Mouse (Mus musculus) kidney, postnatal 0 days (tissue): ENCODE data around the gene Tmem234. TPM values are rescaled to one million over a fixed set of nuclear protein-coding genes. Genes with fewer than 3 reads are reported as not detected.
A peak's percentile ranks its signal among the peaks of the same experiment; 100 is the strongest.

ENCODE experiments used
- ATAC-seq: fragments of 200-750 bp; cut with Nextera tagmentation; replicated peaks from 2 replicates; pipeline ENCODE4 v1.8.0; 2017; ENCODE audit warnings: low read depth, moderate number of reproducible peaks, moderate TSS enrichment, moderate library complexity; ENCODE audit not compliant: low FRiP score
- DNase-seq: peaks from one replicate; pipeline ENCODE4 v3.0.0-alpha.2; 2016; ENCODE audit warnings: low spot score
- H3K27ac ChIP-seq: fragments of 300-500 bp; sonication (generic); 2 replicates; pipeline ENCODE4 v1.5.1; 2014; ENCODE audit warnings: mild to moderate bottlenecking
- H3K27me3 ChIP-seq: fragments of 300-500 bp; sonication (generic); 2 replicates; pipeline ENCODE4 v1.6.1; 2014; ENCODE audit warnings: low read length, mixed read lengths; ENCODE audit not compliant: insufficient read depth
- H3K36me3 ChIP-seq: fragments of 300-500 bp; sonication (generic); 2 replicates; pipeline ENCODE4 v1.6.1; 2014; ENCODE audit warnings: low read length, mixed read lengths; ENCODE audit not compliant: insufficient read depth
- H3K4me1 ChIP-seq: fragments of 300-500 bp; sonication (generic); replicated peaks from 2 replicates; pipeline ENCODE4 v1.6.1; 2014; ENCODE audit warnings: antibody characterized with exemption, low read length, mixed read lengths; ENCODE audit not compliant: insufficient read depth
- H3K4me2 ChIP-seq: fragments of 300-500 bp; sonication (generic); 2 replicates; pipeline ENCODE4 v1.6.1; 2014; ENCODE audit warnings: mild to moderate bottlenecking, low read length, moderate library complexity, mixed read lengths
- H3K4me3 ChIP-seq: fragments of 300-500 bp; sonication (generic); replicated peaks from 2 replicates; pipeline ENCODE4 v1.5.1; 2014; ENCODE audit warnings: low read depth, low read length
- H3K9ac ChIP-seq: fragments of 300-500 bp; sonication (generic); 2 replicates; pipeline ENCODE4 v1.6.1; 2014; ENCODE audit warnings: low read depth, low read length
- H3K9me3 ChIP-seq: fragments of 300-500 bp; sonication (generic); replicated peaks from 2 replicates; pipeline ENCODE4 v1.6.1; 2016; ENCODE audit warnings: low read length, inconsistent platforms, mixed read lengths
- CTCF ChIP-seq: IDR thresholded peaks from 2 replicates; pipeline ENCODE4 v1.5.1; 2016; ENCODE audit warnings: antibody characterized with exemption, low read depth, mild to moderate bottlenecking, moderate library complexity
- WGBS: fragments of 180-500 bp; shearing (Covaris S2); extraction: QIAGEN DNeasy Blood & Tissue Kit; methylation state at CpG from one replicate; pipeline ENCODE4 v1.1.7; 2014; 5-methylcytosine and 5-hydroxymethylcytosine counted together
- polyA plus RNA-seq: library from polyadenylated mRNA; unstranded; fragments of >200 nt; fragmentation: Nextera tagmentation; extraction: Ambion mirVana; gene quantifications from 2 replicates; pipeline ENCODE4 v1.2.1, GENCODE M21; 2015

Tmem234 gene
- polyA plus RNA-seq, 1 experiment from 2014 or later: 188 TPM

DNA sequence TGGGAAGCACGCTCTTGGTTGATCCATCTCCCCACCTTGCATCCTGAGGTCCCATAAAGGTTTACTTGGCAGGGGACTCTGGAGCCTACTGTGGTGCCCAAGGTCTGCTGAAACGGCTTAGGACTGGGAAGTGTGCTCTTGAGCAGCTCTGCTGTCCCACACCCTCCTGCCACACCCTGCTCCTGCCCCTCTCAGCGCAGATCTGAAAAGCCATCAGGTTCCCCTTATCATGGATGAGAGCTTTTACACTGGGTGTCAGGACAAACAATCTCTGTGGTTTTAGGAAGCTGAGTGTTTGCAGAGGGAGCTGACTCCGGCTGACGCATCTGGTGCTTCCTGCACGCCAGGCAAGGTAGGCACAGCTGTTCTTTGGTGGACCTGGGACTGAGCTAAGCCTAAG is 33.4 kb downstream of the Tmem234 start:
- Histone ChIP-seq H3K9ac (no peak overlapping the region), H3K9me3 (no peaks in the 10 kb centered on the region), H3K4me3 (no peak overlapping the region), H3K4me2 (no peak overlapping the region), H3K27me3 (no peaks in the 10 kb centered on the region), H3K27ac (no peak overlapping the region), H3K36me3 (peaks cover 74% of the 10 kb centered on the region), H3K4me1 (0 out of 2 replicates have a peak, but pooled peaks cover 2% of the 10 kb centered on the region)
- ATAC-seq (no peak), DNase-seq (no peak)
- TF ChIP-seq CTCF: no peak
- WGBS: 93% methylated on average over 6 of the region's 6 CpGs

DNA sequence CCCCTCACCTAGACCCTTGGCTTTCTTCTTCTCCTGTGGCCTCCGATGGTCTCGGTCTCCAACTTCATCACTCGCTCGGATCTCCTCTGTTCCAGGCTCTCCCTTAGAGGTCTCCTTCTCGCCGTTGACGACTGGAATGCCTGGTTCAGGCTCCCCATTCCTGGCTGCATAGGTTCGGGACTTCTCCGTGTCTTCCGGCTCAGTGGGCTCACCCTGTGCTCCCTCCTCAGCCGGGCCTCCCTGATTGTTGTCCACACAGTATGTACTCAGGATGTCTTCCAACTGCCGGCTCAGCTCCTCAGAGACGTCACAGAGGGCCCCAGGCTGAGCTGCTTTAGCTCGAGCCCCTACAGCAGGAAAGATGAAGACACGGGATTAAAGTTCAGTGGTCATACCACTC is 38.8 kb downstream of the Tmem234 start:
- H3K36me3 ChIP-seq: peaks cover 37% of the 10 kb centered on the region
- 81% methylated on average over 15 of the region's 15 CpGs for WGBS

DNA sequence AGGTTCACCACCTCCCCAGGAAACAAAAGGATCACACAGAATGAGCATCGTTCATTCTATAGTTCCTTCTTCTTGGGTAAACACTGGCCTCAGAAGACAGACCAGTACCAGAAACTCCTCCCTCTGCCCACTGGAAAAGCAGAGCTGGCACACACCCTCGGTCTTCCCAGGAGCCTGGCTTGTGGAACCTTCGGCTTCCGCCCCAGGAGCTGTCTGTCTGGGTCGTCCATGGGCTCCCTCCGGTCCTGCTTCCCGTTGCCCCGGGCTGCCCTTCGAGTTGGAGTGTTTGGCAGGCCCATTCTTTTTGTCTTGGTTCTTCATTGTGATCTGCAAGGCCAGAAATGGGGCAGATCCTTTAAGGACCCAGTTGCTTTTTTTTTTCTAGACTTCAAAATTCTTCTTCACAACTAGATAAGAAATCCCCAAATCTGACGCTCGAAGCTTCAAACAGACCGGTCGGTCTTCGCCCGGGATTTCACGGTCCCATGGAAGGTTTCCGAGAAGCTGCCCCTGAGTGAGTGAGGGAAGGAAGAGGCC is 39.7 kb downstream of the Tmem234 start:
- Histone ChIP-seq H3K9ac (peak overlapping the region; percentile 72), H3K27ac (peak overlapping the region; percentile 85), H3K27me3 (no peaks in the 10 kb centered on the region), H3K36me3 (peaks cover 30% of the 10 kb centered on the region), H3K9me3 (no peaks in the 10 kb centered on the region), H3K4me3 (peak overlapping the region; percentile 55), H3K4me1 (peaks cover 15% of the 10 kb centered on the region; the same call in 1 of the 2 replicates), H3K4me2 (peak overlapping the region; percentile 80)
- DNase-seq (peak; percentile 41), ATAC-seq (no peak)
- 0% methylated on average over 17 of the region's 17 CpGs for WGBS
- TF ChIP-seq CTCF: no peak

More for the DNA sequence above, 38.8 kb downstream of the Tmem234 start:
- Histone ChIP-seq H3K27ac (no peak overlapping the region), H3K4me3 (no peak overlapping the region), H3K4me1 (peaks cover 15% of the 10 kb centered on the region; the same call in 1 of the 2 replicates), H3K4me2 (peak overlapping the region; percentile 80), H3K27me3 (no peaks in the 10 kb centered on the region), H3K9me3 (no peaks in the 10 kb centered on the region), H3K9ac (no peak overlapping the region)
- DNase-seq: no peak
- TF ChIP-seq CTCF: no peak
- no peak for ATAC-seq

DNA sequence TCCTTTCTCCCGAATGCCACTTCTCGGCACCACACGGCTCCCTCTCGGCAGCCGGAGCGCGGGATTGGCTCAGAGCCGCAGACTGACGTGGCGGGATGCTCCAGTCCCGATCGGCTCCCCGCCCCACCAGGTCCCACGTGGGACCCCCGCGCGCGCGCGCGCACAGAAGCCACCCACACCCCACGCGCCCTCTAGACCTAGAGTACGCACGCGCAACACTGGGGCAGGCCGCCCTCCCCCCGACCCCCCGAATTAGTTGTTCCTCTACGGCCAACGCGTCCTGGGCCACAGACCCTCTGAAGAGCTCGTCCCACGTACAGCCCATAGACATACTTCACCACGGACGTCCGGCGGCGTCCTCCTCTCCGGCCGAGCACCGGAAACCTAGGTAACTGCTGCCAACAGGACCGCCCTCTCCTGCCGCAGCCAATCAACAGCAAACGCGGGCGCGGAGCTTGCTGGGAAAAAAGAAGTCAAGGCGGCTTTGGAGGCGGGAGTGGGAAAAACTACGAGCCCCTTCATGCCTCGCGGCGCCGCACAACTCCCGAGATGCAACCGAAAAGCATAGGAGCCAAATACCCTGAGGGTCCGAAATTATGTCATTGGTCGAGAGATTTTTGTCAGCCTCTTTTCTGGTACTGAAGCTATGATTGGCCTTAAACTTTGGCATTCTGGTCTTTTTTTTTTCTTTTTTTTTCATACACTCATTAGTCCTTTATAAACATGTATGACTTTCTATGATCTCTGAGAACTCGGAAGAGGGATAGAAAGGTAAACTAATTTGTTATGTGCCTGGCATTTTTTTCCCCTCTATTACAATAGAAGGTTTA is 40.4 kb downstream of the Tmem234 start, which contains the start of gene Txlna:
Txlna (minus strand) TSS at position 428 of the 830 bp plus-strand sequence.
- DNase-seq (peak; percentile 99), ATAC-seq (peak; percentile 94)
- H3K4me1 ChIP-seq: peaks cover 15% of the 10 kb centered on the region; the same call in 1 of the 2 replicates
- no peak; the same call in 1 of the 2 replicates for TF ChIP-seq CTCF
- peak within 1 kb of the TSS; percentile 55 for H3K4me3 ChIP-seq
- H3K9me3 ChIP-seq: no peaks in the 10 kb centered on the region
- H3K36me3 ChIP-seq: peaks cover 32% of the 10 kb centered on the region
- H3K27ac ChIP-seq: peak within 1 kb of the TSS; percentile 85
- no peaks in the 10 kb centered on the region for H3K27me3 ChIP-seq
- H3K9ac ChIP-seq: peak within 1 kb of the TSS; percentile 72
- under 1% methylated on average over 60 of the region's 60 CpGs for WGBS
- peak within 1 kb of the TSS; percentile 80 for H3K4me2 ChIP-seq

DNA sequence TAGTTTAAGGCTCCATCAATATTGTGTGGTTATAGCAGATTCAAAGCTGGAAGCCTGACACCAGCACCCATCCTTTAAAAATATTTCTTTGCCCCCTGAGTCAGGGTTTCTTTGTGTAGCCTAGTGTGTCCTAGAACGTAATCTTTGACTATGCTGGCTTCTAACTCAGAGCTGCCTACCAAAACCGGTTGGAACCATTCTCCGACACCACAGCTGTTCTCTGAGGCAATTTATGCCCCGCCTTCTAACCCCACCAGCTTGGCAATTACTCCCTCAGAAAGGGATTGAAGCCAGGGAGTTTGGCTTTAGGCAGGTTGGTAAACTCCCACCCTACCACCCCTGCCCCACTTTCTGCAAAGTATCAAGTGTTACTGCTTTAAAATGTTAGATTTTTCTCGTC is 41.3 kb downstream of the Tmem234 start:
- Histone ChIP-seq H3K4me3 (peak overlapping the region; percentile 55; the same call in 1 of the 2 replicates), H3K9me3 (no peaks in the 10 kb centered on the region), H3K27ac (0 out of 2 replicates have a peak overlapping the region, but pooled peaks have one; percentile 21), H3K4me2 (peak overlapping the region; percentile 80; the same call in 1 of the 2 replicates), H3K27me3 (no peaks in the 10 kb centered on the region), H3K9ac (0 out of 2 replicates have a peak overlapping the region, but pooled peaks have one; percentile 27), H3K36me3 (peaks cover 31% of the 10 kb centered on the region), H3K4me1 (peaks cover 15% of the 10 kb centered on the region; the same call in 1 of the 2 replicates)
- no peak for TF ChIP-seq CTCF
- ATAC-seq (no peak), DNase-seq (no peak)
- 21% methylated on average over 5 of the region's 5 CpGs for WGBS

DNA sequence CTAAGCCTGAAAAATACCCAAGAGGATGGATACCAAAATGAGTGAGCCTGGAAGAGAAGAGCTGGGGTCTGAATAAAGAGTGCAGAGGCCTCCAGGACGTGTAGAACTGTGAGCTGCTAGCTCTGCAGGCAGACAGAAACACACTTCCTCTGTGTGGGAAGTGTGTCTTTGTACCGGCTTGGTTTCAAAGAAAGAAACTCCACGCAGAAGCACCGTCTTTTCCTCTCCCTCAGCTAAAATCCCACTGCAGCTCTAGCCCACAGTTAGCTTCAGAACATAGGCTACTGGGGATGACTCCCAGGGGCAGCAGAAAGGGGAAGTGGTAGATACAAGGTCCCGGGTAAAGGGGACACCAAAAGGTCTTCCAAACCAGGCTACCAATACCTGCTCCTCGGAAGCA is 44.7 kb downstream of the Tmem234 start:
- Histone ChIP-seq H3K27me3 (no peaks in the 10 kb centered on the region), H3K9me3 (no peaks in the 10 kb centered on the region), H3K4me2 (no peak overlapping the region), H3K4me3 (no peak overlapping the region), H3K27ac (no peak overlapping the region), H3K9ac (no peak overlapping the region), H3K4me1 (0 out of 2 replicates have a peak, but pooled peaks cover under 1% of the 10 kb centered on the region), H3K36me3 (peaks cover 48% of the 10 kb centered on the region)
- 93% methylated on average over 6 of the region's 6 CpGs for WGBS
- no peak for TF ChIP-seq CTCF
- DNase-seq (no peak), ATAC-seq (no peak)
